Mouse (Mus musculus) forebrain, embryonic 11.5 days (tissue): ENCODE measurements at regions not wholly inside any gene's neighbourhood (a gene's known extent, or its start where the extent isn't known, plus 50 kb on each side); places are given as distances from the start of the nearest gene placed in this dataset.

ENCODE experiments used
- ATAC-seq: fragments of 200-750 bp; cut with Nextera tagmentation; replicated peaks from 2 replicates; pipeline ENCODE4 v1.8.0; 2017; ENCODE audit warnings: moderate TSS enrichment; ENCODE audit not compliant: low FRiP score
- DNase-seq: peaks from one replicate; pipeline ENCODE4 v3.0.0-alpha.2; 2017; ENCODE audit warnings: low spot score
- H3K27ac ChIP-seq: fragments of 300-500 bp; sonication (generic); 2 replicates; pipeline ENCODE4 v1.5.1; 2014; ENCODE audit warnings: low read depth, low read length
- H3K27me3 ChIP-seq: fragments of 300-500 bp; sonication (generic); 2 replicates; pipeline ENCODE4 v1.6.1; 2014; ENCODE audit warnings: mild to moderate bottlenecking, low read length, mixed read lengths; ENCODE audit not compliant: control insufficient read depth, insufficient read depth
- H3K36me3 ChIP-seq: fragments of 300-500 bp; sonication (generic); 2 replicates; pipeline ENCODE4 v1.6.1; 2014; ENCODE audit warnings: mild to moderate bottlenecking, low read length, moderate library complexity, mixed read lengths; ENCODE audit not compliant: control insufficient read depth, insufficient read depth
- H3K4me1 ChIP-seq: fragments of 300-500 bp; sonication (generic); replicated peaks from 2 replicates; pipeline ENCODE4 v1.6.1; 2014; ENCODE audit warnings: low read length, mixed read lengths; ENCODE audit not compliant: control insufficient read depth, insufficient read depth
- H3K4me2 ChIP-seq: fragments of 300-500 bp; sonication (generic); 2 replicates; pipeline ENCODE4 v1.6.1; 2014; ENCODE audit warnings: low read depth, mild to moderate bottlenecking, low read length, moderate library complexity, mixed read lengths; ENCODE audit not compliant: severe bottlenecking
- H3K4me3 ChIP-seq: fragments of 300-500 bp; sonication (generic); 2 replicates; pipeline ENCODE4 v1.5.1; 2014; ENCODE audit warnings: low read depth, low read length
- H3K9ac ChIP-seq: fragments of 300-500 bp; sonication (generic); 2 replicates; pipeline ENCODE4 v1.6.1; 2014; ENCODE audit warnings: low read length
- H3K9me3 ChIP-seq: fragments of 300-500 bp; sonication (generic); 2 replicates; pipeline ENCODE4 v1.6.1; 2016; ENCODE audit warnings: low read length, mixed read lengths; ENCODE audit not compliant: control insufficient read depth
- WGBS: fragments of 180-500 bp; shearing (Covaris S2); extraction: QIAGEN DNeasy Blood & Tissue Kit; methylation state at CpG from one replicate; pipeline ENCODE4 v1.1.7; 2014; 5-methylcytosine and 5-hydroxymethylcytosine counted together

GRCm38 (mm10) chr3:41483582-41483981 lies 71.9 kb upstream of the Jade1 start:
- Histone ChIP-seq H3K27ac (no peak overlapping the region), H3K27me3 (no peaks in the 10 kb centered on the region), H3K9ac (no peak overlapping the region), H3K36me3 (no peaks in the 10 kb centered on the region), H3K4me2 (no peak overlapping the region), H3K4me3 (no peak overlapping the region), H3K4me1 (no peaks in the 10 kb centered on the region), H3K9me3 (no peaks in the 10 kb centered on the region)
- 77% methylated on average over 3 of the region's 3 CpGs for WGBS
- ATAC-seq (no peak), DNase-seq (no peak)

- H3K27ac ChIP-seq = no peak overlapping the region
- ATAC-seq (no peak), DNase-seq (no peak)
- H3K4me2 ChIP-seq = no peak overlapping the region
- no peaks in the 10 kb centered on the region for H3K27me3 ChIP-seq
- no peak overlapping the region for H3K4me3 ChIP-seq
- no peak overlapping the region for H3K9ac ChIP-seq
- no peaks in the 10 kb centered on the region for H3K4me1 ChIP-seq
- H3K9me3 ChIP-seq = no peaks in the 10 kb centered on the region
- H3K36me3 ChIP-seq = no peaks in the 10 kb centered on the region
- WGBS = 86% methylated on average over 5 of the region's 5 CpGs
These were observed 72.5 kb upstream of the Jade1 start for GRCm38 (mm10) chr3:41482881-41483494.

GRCm38 (mm10) chr3:41480186-41480585 lies 75.3 kb upstream of the Jade1 start:
- no peak for DNase-seq
- H3K4me1 ChIP-seq = no peaks in the 10 kb centered on the region
- H3K27ac ChIP-seq = no peak overlapping the region
- H3K4me3 ChIP-seq = no peak overlapping the region
- 80% methylated on average over 3 of the region's 3 CpGs for WGBS
- no peaks in the 10 kb centered on the region for H3K27me3 ChIP-seq
- no peak overlapping the region for H3K4me2 ChIP-seq
- no peak for ATAC-seq
- H3K36me3 ChIP-seq = no peaks in the 10 kb centered on the region
- H3K9me3 ChIP-seq = no peaks in the 10 kb centered on the region
- no peak overlapping the region for H3K9ac ChIP-seq

GRCm38 (mm10) chr3:41478971-41479370 lies 76.6 kb upstream of the Jade1 start:
- no peaks in the 10 kb centered on the region for H3K36me3 ChIP-seq
- H3K9ac ChIP-seq = no peak overlapping the region
- H3K27me3 ChIP-seq = no peaks in the 10 kb centered on the region
- ATAC-seq = no peak
- H3K4me1 ChIP-seq = no peaks in the 10 kb centered on the region
- no peak overlapping the region for H3K4me2 ChIP-seq
- no peak for DNase-seq
- no peaks in the 10 kb centered on the region for H3K9me3 ChIP-seq
- H3K27ac ChIP-seq = no peak overlapping the region
- no peak overlapping the region for H3K4me3 ChIP-seq
- WGBS = 95% methylated on average over 2 of the region's 2 CpGs

- DNase-seq (no peak), ATAC-seq (no peak)
- no peak overlapping the region for H3K9ac ChIP-seq
- no peaks in the 10 kb centered on the region for H3K4me1 ChIP-seq
- H3K9me3 ChIP-seq = no peaks in the 10 kb centered on the region
- H3K27me3 ChIP-seq = no peaks in the 10 kb centered on the region
- H3K4me2 ChIP-seq = no peak overlapping the region
- H3K27ac ChIP-seq = no peak overlapping the region
- no peaks in the 10 kb centered on the region for H3K36me3 ChIP-seq
- whole genome bisulfite sequencing = 91% methylated on average over 6 of the region's 6 CpGs
- H3K4me3 ChIP-seq = no peak overlapping the region
These were observed 79.0 kb upstream of the Jade1 start for GRCm38 (mm10) chr3:41476516-41476915.

GRCm38 (mm10) chr3:41472586-41472985 lies 82.9 kb upstream of the Jade1 start:
- DNase-seq (no peak), ATAC-seq (no peak)
- 94% methylated on average over 3 of the region's 3 CpGs for WGBS
- Histone ChIP-seq H3K4me3 (no peak overlapping the region), H3K9ac (no peak overlapping the region), H3K4me2 (no peak overlapping the region), H3K27me3 (no peaks in the 10 kb centered on the region), H3K9me3 (no peaks in the 10 kb centered on the region), H3K4me1 (no peaks in the 10 kb centered on the region), H3K27ac (no peak overlapping the region), H3K36me3 (no peaks in the 10 kb centered on the region)

GRCm38 (mm10) chr3:41469106-41469505 lies 86.4 kb upstream of the Jade1 start:
- whole genome bisulfite sequencing = 86% methylated on average over 6 of the region's 6 CpGs
- no peaks in the 10 kb centered on the region for H3K27me3 ChIP-seq
- no peaks in the 10 kb centered on the region for H3K36me3 ChIP-seq
- H3K27ac ChIP-seq = no peak overlapping the region
- ATAC-seq (no peak), DNase-seq (no peak)
- H3K4me1 ChIP-seq = no peaks in the 10 kb centered on the region
- H3K9me3 ChIP-seq = no peaks in the 10 kb centered on the region
- no peak overlapping the region for H3K4me2 ChIP-seq
- no peak overlapping the region for H3K9ac ChIP-seq
- no peak overlapping the region for H3K4me3 ChIP-seq

- no peaks in the 10 kb centered on the region for H3K36me3 ChIP-seq
- H3K4me2 ChIP-seq = no peak overlapping the region
- H3K9ac ChIP-seq = no peak overlapping the region
- H3K4me1 ChIP-seq = no peaks in the 10 kb centered on the region
- no peak for ATAC-seq
- H3K9me3 ChIP-seq = no peaks in the 10 kb centered on the region
- WGBS = 78% methylated on average over 1 of the region's 1 CpGs
- no peaks in the 10 kb centered on the region for H3K27me3 ChIP-seq
- H3K4me3 ChIP-seq = no peak overlapping the region
- no peak for DNase-seq
- no peak overlapping the region for H3K27ac ChIP-seq
These were observed 87.7 kb upstream of the Jade1 start for GRCm38 (mm10) chr3:41467857-41468256.

- no peak overlapping the region for H3K27ac ChIP-seq
- no peaks in the 10 kb centered on the region for H3K9me3 ChIP-seq
- H3K9ac ChIP-seq = no peak overlapping the region
- H3K4me1 ChIP-seq = no peaks in the 10 kb centered on the region
- no peaks in the 10 kb centered on the region for H3K27me3 ChIP-seq
- WGBS = 91% methylated on average over 2 of the region's 2 CpGs
- H3K36me3 ChIP-seq = no peaks in the 10 kb centered on the region
- no peak overlapping the region for H3K4me2 ChIP-seq
- no peak for ATAC-seq
- DNase-seq = no peak
- H3K4me3 ChIP-seq = no peak overlapping the region
These were observed 89.6 kb upstream of the Jade1 start for GRCm38 (mm10) chr3:41465893-41466292.
